Mouse (Mus musculus) heart, postnatal 0 days (tissue): ENCODE data around the gene Gpr107.

Source experiments
- CTCF ChIP-seq: IDR thresholded peaks from 2 replicates; pipeline ENCODE4 v1.5.1; 2016; ENCODE audit warnings: antibody characterized with exemption, control low read depth, low read depth
- EP300 ChIP-seq: IDR thresholded peaks from 2 replicates; pipeline ENCODE4 v1.6.1; 2016; ENCODE audit warnings: antibody characterized with exemption, low read depth

DNA sequence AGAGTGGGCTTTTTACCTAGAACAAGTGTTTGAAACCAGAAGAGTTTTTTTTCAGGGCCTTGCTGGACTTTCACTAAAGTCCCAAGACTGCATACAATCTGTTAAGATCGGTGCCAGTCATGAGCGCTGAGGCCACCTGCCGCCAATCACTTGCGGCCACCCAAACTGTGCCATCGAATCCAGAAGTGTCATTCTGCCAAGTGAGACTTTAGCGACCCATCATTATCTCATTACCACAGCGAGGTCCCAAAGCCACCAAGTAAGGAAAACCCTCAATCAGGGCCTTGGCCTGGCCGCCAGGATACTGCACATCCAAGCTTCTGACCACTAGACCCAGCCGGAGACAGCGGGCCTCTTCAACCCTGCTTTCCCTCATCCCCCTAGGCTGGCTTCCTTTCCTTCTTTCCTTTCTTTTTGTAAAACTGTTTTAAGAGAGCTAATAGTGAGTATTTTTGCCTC lies 12.9 kb upstream of the Gpr107 start:
- TF ChIP-seq EP300: no peak
- TF ChIP-seq CTCF: no peak
